Mouse (Mus musculus) adrenal gland, postnatal 10 days (tissue): ENCODE data around the gene Col1a1. TPM values are rescaled to one million over a fixed set of nuclear protein-coding genes. Genes with fewer than 3 reads are reported as not detected.
"Not testable (repeated sequence)": the region's sequence is repeated elsewhere in the genome, so short reads cannot be mapped to it uniquely, and the experiment has no call there.

Experiments used
- DNase-seq: peaks from one replicate; pipeline ENCODE4 v3.0.0; 2021; ENCODE audit warnings: mixed read lengths
- total RNA-seq, 2 experiments: library from RNA; stranded (reverse); gene quantifications; 2 replicates each; pipeline ENCODE4 v1.2.3; 2021

The Col1a1 gene
- total RNA-seq, 2 experiments from 2014 or later, result 763 to 1,573 TPM

- no peak for DNase-seq
These were observed 1.8 kb downstream of the Col1a1 start for GRCm38 (mm10) chr11:94937787-94938186.

DNA sequence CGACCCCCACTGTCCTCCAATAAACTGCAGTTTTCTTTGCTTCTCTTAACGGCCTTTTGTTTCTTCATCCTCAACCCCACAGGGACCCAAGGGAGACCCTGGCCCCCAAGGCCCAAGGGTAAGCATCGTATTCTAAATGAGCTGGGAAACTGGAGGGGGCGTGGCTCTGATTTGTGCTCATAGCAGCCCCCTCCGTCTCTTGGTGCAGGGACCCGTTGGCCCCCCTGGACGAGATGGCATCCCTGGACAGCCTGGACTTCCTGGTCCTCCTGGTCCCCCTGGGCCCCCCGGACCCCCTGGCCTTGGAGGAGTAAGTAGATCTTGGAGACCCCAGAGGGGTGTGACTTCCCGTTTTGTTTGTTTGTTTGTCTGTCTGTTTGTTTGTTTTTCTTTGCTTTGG lies 2.3 kb downstream of the Col1a1 start:
- DNase-seq, result no peak

DNA sequence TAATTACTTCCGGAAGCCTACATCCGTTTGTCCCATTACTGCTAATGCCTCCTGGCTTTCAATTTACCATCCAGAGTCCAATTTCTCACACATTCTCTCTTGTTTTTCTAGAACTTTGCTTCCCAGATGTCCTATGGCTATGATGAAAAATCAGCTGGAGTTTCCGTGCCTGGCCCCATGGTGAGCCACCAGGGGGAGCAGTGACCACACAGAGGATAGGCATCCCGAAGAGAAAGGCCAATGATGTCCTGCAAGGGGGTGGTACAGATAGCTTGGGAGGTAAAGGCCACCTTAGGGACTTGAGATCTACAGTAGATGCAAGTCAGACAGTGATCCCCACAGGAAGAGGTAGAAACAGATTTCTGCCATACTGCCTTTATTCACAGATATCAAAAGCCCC lies 3.3 kb downstream of the Col1a1 start:
- peak; percentile 87 for DNase-seq

- no peak for DNase-seq
These were observed 5.1 kb downstream of the Col1a1 start for GRCm38 (mm10) chr11:94941121-94941520.

GRCm38 (mm10) chr11:94941776-94942175 lies 5.8 kb downstream of the Col1a1 start:
- DNase-seq, result no peak

DNA sequence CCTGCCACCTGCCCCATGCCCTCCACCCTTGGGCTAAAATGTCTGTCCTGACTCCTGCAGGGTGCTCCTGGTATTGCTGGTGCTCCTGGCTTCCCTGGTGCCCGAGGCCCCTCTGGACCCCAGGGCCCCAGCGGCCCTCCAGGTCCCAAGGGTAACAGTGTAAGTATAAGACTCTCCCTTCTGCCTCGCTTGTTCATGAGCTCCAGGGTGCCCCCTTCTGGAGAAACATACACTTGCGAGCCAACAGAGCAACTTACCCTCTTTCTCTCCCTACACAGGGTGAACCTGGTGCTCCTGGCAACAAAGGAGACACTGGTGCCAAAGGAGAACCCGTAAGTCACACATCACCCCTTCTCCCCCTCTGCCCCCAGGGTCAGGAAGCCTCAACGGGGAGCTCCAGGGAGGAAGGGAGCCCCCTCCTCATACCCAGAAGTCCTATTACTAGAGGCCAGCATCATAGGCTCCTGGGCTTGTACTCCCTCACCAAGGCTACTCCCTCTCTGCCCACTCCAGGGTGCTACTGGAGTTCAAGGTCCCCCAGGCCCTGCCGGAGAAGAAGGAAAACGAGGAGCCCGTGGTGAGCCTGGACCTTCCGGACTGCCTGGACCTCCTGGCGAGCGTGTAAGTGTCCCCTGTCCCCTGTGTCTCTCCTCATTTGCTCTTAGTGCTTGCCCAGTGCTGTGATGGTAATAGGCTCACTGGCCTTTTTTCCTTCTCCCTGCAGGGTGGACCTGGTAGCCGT lies 6.4 kb downstream of the Col1a1 start:
- DNase-seq, result peak; percentile 67

GRCm38 (mm10) chr11:94943054-94943453 lies 7.0 kb downstream of the Col1a1 start:
- no peak for DNase-seq

- DNase-seq, result no peak
These were observed 8.3 kb downstream of the Col1a1 start for GRCm38 (mm10) chr11:94944295-94944694.

DNA sequence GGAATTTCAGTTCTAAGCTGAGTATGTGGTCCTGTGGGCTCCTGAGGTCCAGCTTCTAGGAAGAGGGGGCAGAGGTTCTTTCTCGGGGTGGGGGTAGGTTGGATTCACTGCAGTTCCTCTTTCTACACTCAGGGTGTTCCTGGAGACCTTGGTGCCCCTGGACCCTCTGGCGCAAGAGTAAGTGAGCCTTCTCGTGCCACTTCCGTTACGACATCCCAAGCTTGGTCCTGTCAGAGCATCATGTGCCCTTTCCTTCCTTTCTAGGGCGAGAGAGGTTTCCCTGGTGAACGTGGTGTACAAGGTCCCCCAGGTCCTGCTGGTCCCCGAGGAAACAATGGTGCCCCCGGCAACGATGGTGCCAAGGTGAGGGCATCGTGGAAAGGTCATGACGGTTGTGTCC lies 9.2 kb downstream of the Col1a1 start:
- no peak for DNase-seq

GRCm38 (mm10) chr11:94952169-94952568 lies 16.1 kb downstream of the Col1a1 start:
- DNase-seq, result no peak

- DNase-seq, result no peak
These were observed 19.1 kb downstream of the Col1a1 start for GRCm38 (mm10) chr11:94955103-94955502.

DNA sequence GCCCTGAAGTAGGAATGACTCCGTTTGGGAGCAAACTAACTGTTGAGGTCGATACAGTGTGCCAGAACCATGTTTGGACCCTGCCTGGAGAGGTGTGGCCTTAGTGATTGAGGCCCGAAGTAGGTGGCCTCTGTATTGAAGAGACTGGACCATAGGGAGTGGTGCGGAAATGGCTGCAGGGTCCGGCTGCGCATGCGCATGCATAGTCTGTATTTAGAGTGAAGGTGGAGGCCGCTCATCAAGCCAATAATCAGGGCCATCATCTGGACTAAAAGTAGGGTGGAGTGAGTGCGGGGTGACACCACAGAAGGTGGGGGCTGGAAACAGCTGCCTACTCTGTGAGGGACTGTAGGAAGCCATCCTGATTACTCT lies 21.7 kb downstream of the Col1a1 start:
- no peak for DNase-seq

GRCm38 (mm10) chr11:94958065-94958858 lies 22.2 kb downstream of the Col1a1 start:
- DNase-seq, result peak; percentile 80

GRCm38 (mm10) chr11:94962534-94963101 lies 26.6 kb downstream of the Col1a1 start:
- no peak for DNase-seq

GRCm38 (mm10) chr11:94967419-94967818 lies 31.4 kb downstream of the Col1a1 start, which contains the start of gene Hils1:
Hils1 (plus strand) TSS chr11:94967593.
- no peak for DNase-seq

GRCm38 (mm10) chr11:94968187-94968586 lies 32.2 kb downstream of the Col1a1 start:
- peak; percentile 65 for DNase-seq

- DNase-seq, result not testable (repeated sequence)
These were observed 33.7 kb downstream of the Col1a1 start for GRCm38 (mm10) chr11:94969709-94970108.

GRCm38 (mm10) chr11:94970210-94970943 lies 34.4 kb downstream of the Col1a1 start:
- DNase-seq, result peak; percentile 89

- no peak for DNase-seq
These were observed 36.0 kb downstream of the Col1a1 start for GRCm38 (mm10) chr11:94971895-94972615.

GRCm38 (mm10) chr11:94972887-94973286 lies 36.9 kb downstream of the Col1a1 start:
- DNase-seq, result no peak

DNA sequence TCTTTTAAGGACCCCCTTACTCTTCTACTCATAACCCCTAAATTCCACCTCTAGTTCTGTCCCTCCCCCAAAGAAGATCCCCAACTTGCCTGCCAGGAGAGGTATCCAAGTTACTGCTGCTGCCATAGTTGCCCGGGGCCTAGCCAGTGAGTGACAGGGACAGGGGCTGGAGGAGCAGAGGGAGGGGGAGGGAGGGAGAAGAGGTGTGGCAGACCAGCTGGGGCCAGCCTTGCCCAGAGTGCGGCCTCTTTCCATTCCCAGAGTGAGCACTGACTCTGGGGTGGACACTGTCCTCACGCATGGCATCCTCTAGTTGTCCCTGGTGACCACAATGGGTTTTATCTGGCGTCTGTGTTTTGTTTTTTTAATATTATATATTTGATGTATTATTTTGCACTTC lies 37.3 kb downstream of the Col1a1 start:
- DNase-seq, result no peak

DNA sequence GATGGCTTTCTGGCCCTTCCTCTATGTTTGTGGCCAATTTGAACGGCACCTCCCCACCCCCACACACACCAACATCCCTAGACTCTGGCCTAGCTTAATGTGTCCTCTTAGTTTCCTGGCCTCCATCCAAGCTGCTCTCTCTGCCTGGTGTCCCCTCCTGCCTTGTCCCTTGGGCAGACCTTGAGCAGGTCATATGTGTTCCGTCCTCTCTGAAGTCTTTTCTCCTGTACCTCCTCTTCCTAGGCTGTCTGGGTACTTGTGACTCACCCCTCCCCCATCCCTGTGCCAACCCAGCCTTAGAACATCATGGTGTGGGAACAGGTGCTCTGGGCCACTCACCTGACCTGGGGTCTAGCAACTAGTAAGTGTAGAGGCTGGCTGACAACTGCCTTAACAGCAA lies 38.9 kb downstream of the Col1a1 start:
- no peak for DNase-seq
